Mouse (Mus musculus) limb, embryonic 15.5 days (tissue): Measurements from ENCODE around the gene Rapgef2. TPM values are rescaled to one million over a fixed set of nuclear protein-coding genes. Genes with fewer than 3 reads are reported as not detected.

ENCODE experiments used
- ATAC-seq: fragments of 200-750 bp; cut with Nextera tagmentation; 2 replicates; pipeline ENCODE4 v1.8.0; 2017; ENCODE audit warnings: low read depth, moderate TSS enrichment; ENCODE audit not compliant: insufficient number of reproducible peaks, low FRiP score, low TSS enrichment
- H3K27ac ChIP-seq: fragments of 300-500 bp; sonication (generic); 2 replicates; pipeline ENCODE4 v1.5.1; 2015; ENCODE audit warnings: moderate library complexity, mild to moderate bottlenecking, inconsistent platforms
- H3K27me3 ChIP-seq: fragments of 300-500 bp; sonication (generic); 2 replicates; pipeline ENCODE4 v1.6.1; 2015; ENCODE audit warnings: inconsistent platforms
- H3K36me3 ChIP-seq: fragments of 300-500 bp; sonication (generic); 2 replicates; pipeline ENCODE4 v1.6.1; 2015; ENCODE audit warnings: inconsistent platforms
- H3K4me1 ChIP-seq: fragments of 300-500 bp; sonication (generic); 2 replicates; pipeline ENCODE4 v1.6.1; 2015; ENCODE audit warnings: inconsistent platforms
- H3K4me2 ChIP-seq: fragments of 300-500 bp; sonication (generic); 2 replicates; pipeline ENCODE4 v1.6.1; 2015; ENCODE audit warnings: mild to moderate bottlenecking, inconsistent platforms
- H3K4me3 ChIP-seq: fragments of 300-500 bp; sonication (generic); 2 replicates; pipeline ENCODE4 v1.5.1; 2015; ENCODE audit warnings: mild to moderate bottlenecking, inconsistent platforms
- H3K9ac ChIP-seq: fragments of 300-500 bp; sonication (generic); 2 replicates; pipeline ENCODE4 v1.6.1; 2015; ENCODE audit warnings: inconsistent platforms
- H3K9me3 ChIP-seq: fragments of 300-500 bp; sonication (generic); 2 replicates; pipeline ENCODE4 v1.6.1; 2016; ENCODE audit warnings: inconsistent platforms
- WGBS: fragments of 180-500 bp; shearing (Covaris S2); methylation state at CpG from one replicate; pipeline ENCODE4 v1.1.7; 2015; 5-methylcytosine and 5-hydroxymethylcytosine counted together
- polyA plus RNA-seq: library from polyadenylated mRNA; unstranded; fragments of >200 nt; fragmentation: Nextera tagmentation; extraction: Ambion mirVana; gene quantifications from 2 replicates; pipeline ENCODE4 v1.2.1, GENCODE M21; 2015

Rapgef2 gene
- polyA plus RNA-seq, 1 experiment from 2014 or later: 6.2 TPM

- no peak overlapping the region for H3K9ac ChIP-seq
- H3K4me1 ChIP-seq: peaks cover 5% of the 10 kb centered on the region
- H3K27me3 ChIP-seq: no peaks in the 10 kb centered on the region
- H3K9me3 ChIP-seq: no peaks in the 10 kb centered on the region
- H3K4me3 ChIP-seq: no peak overlapping the region
- WGBS: 49% methylated on average over 5 of the region's 5 CpGs
- no peak for ATAC-seq
- no peak overlapping the region for H3K27ac ChIP-seq
- H3K36me3 ChIP-seq: 0 out of 2 replicates have a peak, but pooled peaks cover 3% of the 10 kb centered on the region
- H3K4me2 ChIP-seq: no peak overlapping the region
Measured at GRCm38 (mm10) chr3:79210243-79210642, 76.1 kb downstream of the Rapgef2 start.

DNA sequence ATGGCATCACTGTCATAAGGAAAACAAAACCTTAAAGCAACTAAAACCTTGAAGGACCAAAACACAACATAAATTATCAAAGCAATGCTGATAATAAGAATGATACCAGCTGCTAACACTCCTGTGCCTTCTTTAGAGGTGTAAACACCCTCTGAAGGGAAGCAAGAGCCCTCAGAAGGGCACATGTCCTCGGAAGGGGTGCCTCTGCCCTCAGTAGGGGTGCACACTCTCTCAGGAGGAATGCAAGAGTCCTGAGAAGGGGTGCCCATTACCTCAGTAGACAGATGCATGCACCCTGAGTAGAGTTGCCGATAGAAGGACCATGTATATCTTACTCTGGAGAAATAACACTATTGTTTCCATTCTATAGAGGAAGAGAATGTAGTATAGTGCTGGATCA, 79.1 kb downstream of the Rapgef2 start:
- H3K27ac ChIP-seq: no peak overlapping the region
- peaks cover 21% of the 10 kb centered on the region for H3K4me1 ChIP-seq
- no peaks in the 10 kb centered on the region for H3K9me3 ChIP-seq
- H3K4me3 ChIP-seq: no peak overlapping the region
- H3K4me2 ChIP-seq: no peak overlapping the region
- 0 out of 2 replicates have a peak, but pooled peaks cover 3% of the 10 kb centered on the region for H3K36me3 ChIP-seq
- H3K9ac ChIP-seq: no peak overlapping the region
- WGBS: 82% methylated on average over 2 of the region's 2 CpGs
- no peak for ATAC-seq
- H3K27me3 ChIP-seq: no peaks in the 10 kb centered on the region

GRCm38 (mm10) chr3:79206524-79206923, 79.8 kb downstream of the Rapgef2 start:
- 91% methylated on average over 7 of the region's 7 CpGs for WGBS
- no peak overlapping the region for H3K27ac ChIP-seq

DNA sequence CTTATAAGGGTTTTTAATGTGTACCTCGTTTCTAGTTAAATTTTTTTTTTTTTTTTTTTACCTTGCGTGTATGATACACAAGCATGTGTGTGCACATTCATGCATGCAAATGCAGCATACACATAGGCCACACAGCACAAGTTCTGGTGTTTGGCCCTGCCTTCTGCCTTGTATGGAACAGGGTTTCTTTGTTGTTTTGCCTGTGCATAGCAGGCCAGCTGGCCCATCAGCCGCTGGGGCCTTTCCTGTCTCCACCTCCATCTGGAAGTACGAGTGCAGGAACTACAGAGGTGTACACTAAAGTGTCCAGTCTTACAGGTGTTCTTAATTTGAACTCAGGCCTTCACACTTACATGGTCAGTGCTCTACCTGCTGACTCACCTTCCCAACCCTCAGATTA, 80.3 kb downstream of the Rapgef2 start:
- WGBS: 53% methylated on average over 4 of the region's 4 CpGs
- H3K4me2 ChIP-seq: no peak overlapping the region
- 0 out of 2 replicates have a peak, but pooled peaks cover 3% of the 10 kb centered on the region for H3K36me3 ChIP-seq
- no peak overlapping the region for H3K4me3 ChIP-seq
- H3K4me1 ChIP-seq: peaks cover 21% of the 10 kb centered on the region
- H3K9me3 ChIP-seq: no peaks in the 10 kb centered on the region
- no peak overlapping the region for H3K27ac ChIP-seq
- no peaks in the 10 kb centered on the region for H3K27me3 ChIP-seq
- no peak overlapping the region for H3K9ac ChIP-seq
- ATAC-seq: no peak; the same call in 1 of the 2 replicates

More at GRCm38 (mm10) chr3:79206524-79206923, 79.8 kb downstream of the Rapgef2 start:
- no peak overlapping the region for H3K4me2 ChIP-seq
- 0 out of 2 replicates have a peak, but pooled peaks cover 3% of the 10 kb centered on the region for H3K36me3 ChIP-seq
- no peak overlapping the region for H3K9ac ChIP-seq
- no peaks in the 10 kb centered on the region for H3K27me3 ChIP-seq
- ATAC-seq: no peak
- H3K9me3 ChIP-seq: no peaks in the 10 kb centered on the region
- peaks cover 21% of the 10 kb centered on the region for H3K4me1 ChIP-seq
- no peak overlapping the region for H3K4me3 ChIP-seq

GRCm38 (mm10) chr3:79205112-79205511, 81.2 kb downstream of the Rapgef2 start:
- 15% methylated on average over 3 of the region's 3 CpGs for WGBS
- Histone ChIP-seq H3K27ac (peak overlapping the region; percentile 13; the same call in 1 of the 2 replicates), H3K9ac (no peak overlapping the region)

DNA sequence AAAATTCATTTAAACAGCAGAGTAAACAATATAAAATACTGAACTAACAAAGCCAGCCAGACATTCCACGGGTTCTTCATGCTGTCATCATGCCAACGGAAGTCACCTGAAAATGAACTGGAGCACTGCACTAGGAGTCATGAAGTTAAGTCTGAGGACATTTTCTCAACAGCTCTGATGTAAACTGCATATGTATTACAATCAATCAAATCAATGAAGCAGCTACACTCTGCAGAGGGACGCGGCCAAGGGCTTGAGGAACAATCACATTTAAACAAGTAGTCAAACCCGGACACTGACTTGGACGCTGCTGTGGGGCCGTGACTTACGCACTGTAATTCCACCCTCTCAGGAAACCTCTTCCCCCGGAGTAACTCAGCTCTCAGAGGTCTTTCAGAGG, 82.1 kb downstream of the Rapgef2 start:
- Histone ChIP-seq H3K4me2 (no peak overlapping the region), H3K27ac (no peak overlapping the region), H3K36me3 (0 out of 2 replicates have a peak, but pooled peaks cover 3% of the 10 kb centered on the region), H3K4me1 (peaks cover 21% of the 10 kb centered on the region), H3K9me3 (no peaks in the 10 kb centered on the region), H3K27me3 (no peaks in the 10 kb centered on the region), H3K9ac (no peak overlapping the region), H3K4me3 (no peak overlapping the region)
- ATAC-seq: no peak
- 76% methylated on average over 9 of the region's 9 CpGs for WGBS

More at GRCm38 (mm10) chr3:79205112-79205511, 81.2 kb downstream of the Rapgef2 start:
- 0 out of 2 replicates have a peak, but pooled peaks cover 3% of the 10 kb centered on the region for H3K36me3 ChIP-seq
- no peak overlapping the region for H3K4me2 ChIP-seq
- H3K4me1 ChIP-seq: peaks cover 21% of the 10 kb centered on the region
- H3K4me3 ChIP-seq: no peak overlapping the region
- H3K9me3 ChIP-seq: no peaks in the 10 kb centered on the region
- ATAC-seq: no peak
- no peaks in the 10 kb centered on the region for H3K27me3 ChIP-seq

- 0 out of 2 replicates have a peak, but pooled peaks cover 3% of the 10 kb centered on the region for H3K36me3 ChIP-seq
- H3K4me1 ChIP-seq: peaks cover 21% of the 10 kb centered on the region
- no peaks in the 10 kb centered on the region for H3K27me3 ChIP-seq
- H3K4me3 ChIP-seq: no peak overlapping the region
- H3K27ac ChIP-seq: no peak overlapping the region
- no peak for ATAC-seq
- H3K4me2 ChIP-seq: no peak overlapping the region
- no peak overlapping the region for H3K9ac ChIP-seq
- WGBS: 68% methylated on average over 5 of the region's 5 CpGs
- no peaks in the 10 kb centered on the region for H3K9me3 ChIP-seq
Measured at GRCm38 (mm10) chr3:79203821-79204220, 82.5 kb downstream of the Rapgef2 start.

GRCm38 (mm10) chr3:79203178-79203577, 83.1 kb downstream of the Rapgef2 start:
- Histone ChIP-seq H3K4me3 (no peak overlapping the region), H3K9ac (no peak overlapping the region), H3K9me3 (no peaks in the 10 kb centered on the region), H3K36me3 (0 out of 2 replicates have a peak, but pooled peaks cover 3% of the 10 kb centered on the region), H3K27me3 (no peaks in the 10 kb centered on the region), H3K4me2 (no peak overlapping the region), H3K4me1 (peaks cover 21% of the 10 kb centered on the region), H3K27ac (peak overlapping the region; percentile 71)
- WGBS: 22% methylated on average over 3 of the region's 3 CpGs
- ATAC-seq: no peak

- Histone ChIP-seq H3K4me2 (peak overlapping the region; percentile 2; the same call in 1 of the 2 replicates), H3K4me3 (no peak overlapping the region), H3K36me3 (0 out of 2 replicates have a peak, but pooled peaks cover 3% of the 10 kb centered on the region), H3K9me3 (no peaks in the 10 kb centered on the region), H3K4me1 (peaks cover 21% of the 10 kb centered on the region), H3K27me3 (no peaks in the 10 kb centered on the region), H3K27ac (peak overlapping the region; percentile 71), H3K9ac (no peak overlapping the region)
- peak; percentile 36; the same call in 1 of the 2 replicates for ATAC-seq
- 32% methylated on average over 11 of the region's 11 CpGs for WGBS
Measured at GRCm38 (mm10) chr3:79202275-79203153, 83.8 kb downstream of the Rapgef2 start.

DNA sequence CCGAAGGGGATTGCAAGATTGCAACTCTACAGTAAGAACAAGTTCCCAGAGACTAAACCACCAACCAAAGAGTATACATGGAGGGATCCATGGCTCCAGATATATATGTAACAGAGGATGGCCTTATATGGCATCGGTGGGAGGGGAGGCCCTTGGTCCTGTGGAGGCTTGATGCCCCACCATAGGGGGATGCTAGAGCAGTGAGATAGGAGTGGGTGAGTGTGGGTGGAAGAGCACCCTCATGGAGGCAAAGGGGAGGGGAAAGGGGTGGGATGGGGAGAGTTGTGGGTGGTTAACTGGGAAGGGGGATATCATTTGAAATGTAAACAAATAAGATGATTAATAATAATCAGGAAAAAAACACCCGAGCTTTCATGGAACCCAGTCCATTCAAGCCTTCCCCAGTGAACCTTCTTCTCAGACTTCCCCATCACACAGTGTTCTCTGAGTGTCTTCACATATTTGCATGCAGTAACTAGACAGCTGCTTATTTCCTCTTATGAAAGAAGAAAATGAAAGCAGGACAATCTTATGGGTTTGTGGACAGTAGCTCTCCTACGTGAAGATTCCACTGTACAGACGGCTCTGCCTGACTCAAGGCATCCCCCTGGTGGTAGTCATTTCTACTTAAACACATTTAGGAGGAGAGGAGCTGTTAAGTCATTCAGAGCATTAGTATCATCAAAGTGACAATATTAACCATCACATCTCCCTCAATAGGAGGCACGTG, 89.4 kb downstream of the Rapgef2 start:
- H3K4me3 ChIP-seq: no peak overlapping the region
- H3K4me2 ChIP-seq: no peak overlapping the region
- H3K9me3 ChIP-seq: no peaks in the 10 kb centered on the region
- 0 out of 2 replicates have a peak, but pooled peaks cover 4% of the 10 kb centered on the region for H3K36me3 ChIP-seq
- no peaks in the 10 kb centered on the region for H3K27me3 ChIP-seq
- H3K4me1 ChIP-seq: peaks cover 15% of the 10 kb centered on the region
- no peak for ATAC-seq
- WGBS: 62% methylated on average over 6 of the region's 6 CpGs
- no peak overlapping the region for H3K27ac ChIP-seq
- H3K9ac ChIP-seq: no peak overlapping the region

DNA sequence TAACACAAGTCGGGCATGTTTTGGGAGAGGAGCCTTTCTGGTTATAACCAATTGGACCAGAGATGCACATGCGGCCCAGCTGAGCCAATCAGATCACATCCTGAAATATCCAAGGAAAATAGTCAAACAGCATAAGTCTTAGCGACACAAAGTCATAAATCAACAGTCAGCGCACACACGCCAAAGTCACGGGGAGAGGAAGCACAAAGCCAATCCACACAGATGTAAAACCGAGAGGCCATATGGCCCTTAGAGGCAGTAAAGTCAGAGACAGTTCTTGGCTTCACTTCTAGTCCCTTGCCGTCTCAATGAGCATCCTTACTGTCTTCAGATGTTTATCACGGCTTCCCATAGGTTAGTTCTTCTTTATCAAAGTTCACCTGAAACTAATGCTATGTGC, 91.0 kb downstream of the Rapgef2 start:
- H3K9me3 ChIP-seq: no peaks in the 10 kb centered on the region
- no peak overlapping the region for H3K9ac ChIP-seq
- H3K27me3 ChIP-seq: no peaks in the 10 kb centered on the region
- 74% methylated on average over 9 of the region's 9 CpGs for WGBS
- no peak overlapping the region for H3K27ac ChIP-seq
- no peak overlapping the region for H3K4me3 ChIP-seq
- peaks cover 15% of the 10 kb centered on the region for H3K4me1 ChIP-seq
- ATAC-seq: no peak
- no peak overlapping the region for H3K4me2 ChIP-seq
- H3K36me3 ChIP-seq: 0 out of 2 replicates have a peak, but pooled peaks cover 4% of the 10 kb centered on the region
